Mouse (Mus musculus): Measurements from ENCODE around the gene Sirt7.

Gene Sirt7

DNA sequence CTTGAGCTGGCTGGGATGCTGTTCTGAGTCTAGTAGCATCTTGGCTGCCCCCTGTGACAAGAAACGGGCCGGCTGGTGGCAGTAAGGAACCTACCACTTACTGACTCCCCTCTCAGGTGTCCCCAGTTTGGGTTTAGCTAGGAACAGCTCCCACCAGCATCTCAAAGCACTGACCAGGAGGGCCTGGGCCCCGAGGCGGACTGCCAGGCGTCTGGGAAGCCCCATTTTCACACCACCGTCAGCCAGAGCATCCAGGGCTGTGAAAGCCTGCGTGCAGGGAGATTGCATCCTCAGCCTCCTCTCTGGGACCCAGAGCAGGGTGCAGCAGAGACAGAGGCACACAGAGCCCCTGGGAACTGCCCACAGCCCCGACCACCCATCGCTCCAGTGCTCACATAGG, 16.2 kb upstream of the Sirt7 start:
- WGBS = 78% methylated on average over 9 of the region's 9 CpGs

GRCm38 (mm10) chr11:120634810-120635209, 9.8 kb upstream of the Sirt7 start:
- WGBS = 83% methylated on average over 5 of the region's 5 CpGs

- WGBS = 10% methylated on average over 58 of the region's 58 CpGs
Observed at GRCm38 (mm10) chr11:120633520-120634343, 8.7 kb upstream of the Sirt7 start, which contains the start of gene Mafg. TSS of gene Mafg (minus strand) at chr11:120633600.

GRCm38 (mm10) chr11:120632559-120633519, 7.8 kb upstream of the Sirt7 start:
- under 1% methylated on average over 114 of the region's 116 CpGs for WGBS

DNA sequence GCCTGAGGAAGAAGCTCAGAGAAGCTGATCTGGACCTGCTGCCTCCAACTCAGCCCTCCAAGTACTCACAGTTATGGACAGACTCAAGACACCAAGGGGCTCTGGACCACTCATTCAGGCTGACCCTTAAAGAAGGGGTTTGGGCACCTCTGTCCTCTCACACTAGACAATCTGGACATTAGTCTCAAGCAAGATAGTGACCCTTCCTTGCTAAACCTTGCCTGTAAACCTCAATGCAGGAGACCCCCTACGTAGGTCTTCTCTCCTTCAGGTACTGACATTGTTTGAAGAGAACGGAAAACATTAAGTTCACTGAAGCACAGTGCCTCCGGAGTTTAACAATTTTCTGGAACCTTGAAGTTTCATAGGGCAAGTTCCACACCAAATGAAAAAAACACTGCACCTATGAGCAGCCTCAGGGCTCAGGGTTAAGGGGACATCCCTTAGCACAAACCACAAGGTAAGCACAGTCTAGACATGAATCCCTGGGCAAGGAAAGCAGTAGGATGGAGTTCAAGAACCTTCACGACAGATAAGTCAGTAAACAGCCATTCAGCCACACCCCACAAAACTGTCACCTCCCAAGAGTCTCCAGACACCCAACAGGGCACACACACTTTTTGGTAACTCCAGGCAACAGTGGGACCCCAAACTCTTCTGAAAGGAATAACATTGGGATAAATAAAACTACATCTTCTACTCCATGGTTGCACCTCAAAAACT, 6.8 kb upstream of the Sirt7 start:
- WGBS = 40% methylated on average over 4 of the region's 4 CpGs

- WGBS = 33% methylated on average over 7 of the region's 7 CpGs
Observed at GRCm38 (mm10) chr11:120630881-120631725, 6.1 kb upstream of the Sirt7 start.

DNA sequence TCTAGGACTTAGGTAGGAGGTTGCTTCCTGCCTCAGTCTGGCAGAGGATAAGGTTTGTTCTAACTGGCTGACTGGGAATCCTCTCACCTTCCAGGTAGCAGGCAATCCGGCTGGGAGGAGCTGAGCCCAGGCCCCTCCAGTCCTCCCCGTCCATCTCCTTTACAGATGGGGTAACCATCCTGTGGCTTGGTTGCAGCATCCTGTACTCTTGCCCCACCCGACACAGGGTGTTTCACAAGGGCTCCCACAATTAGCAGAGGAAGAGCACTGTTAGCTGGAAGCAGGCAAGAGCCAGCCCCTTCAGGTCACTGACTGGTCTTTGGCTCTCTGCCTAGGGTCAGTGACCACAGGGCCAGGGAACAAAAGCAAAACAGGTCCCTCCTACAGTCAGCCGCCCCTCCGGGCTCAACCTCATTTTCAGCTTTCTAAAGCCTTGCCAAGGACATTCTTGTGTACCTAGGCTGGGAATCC, 5.4 kb upstream of the Sirt7 start:
- 37% methylated on average over 5 of the region's 5 CpGs for WGBS

DNA sequence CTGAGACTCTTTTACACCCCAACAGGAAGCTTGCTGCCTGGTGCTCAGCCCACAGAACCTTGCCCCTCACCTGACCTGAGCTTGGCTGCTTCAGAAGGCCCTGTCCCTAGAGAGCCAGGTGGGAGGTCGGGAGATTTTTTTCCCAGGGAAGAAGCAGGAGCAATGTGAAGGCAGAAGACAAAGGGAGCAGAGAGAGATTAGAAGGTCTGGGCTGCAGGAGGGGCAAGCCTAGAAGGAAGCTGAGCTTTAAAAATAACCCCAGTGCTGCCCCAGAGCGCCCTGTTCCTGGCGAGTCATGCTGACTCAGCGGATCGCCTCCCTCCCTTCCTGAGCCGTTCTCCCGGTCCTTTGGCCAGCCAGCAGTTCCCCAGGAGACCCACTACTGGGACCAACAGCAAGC, 4.9 kb upstream of the Sirt7 start:
- 35% methylated on average over 7 of the region's 7 CpGs for WGBS

DNA sequence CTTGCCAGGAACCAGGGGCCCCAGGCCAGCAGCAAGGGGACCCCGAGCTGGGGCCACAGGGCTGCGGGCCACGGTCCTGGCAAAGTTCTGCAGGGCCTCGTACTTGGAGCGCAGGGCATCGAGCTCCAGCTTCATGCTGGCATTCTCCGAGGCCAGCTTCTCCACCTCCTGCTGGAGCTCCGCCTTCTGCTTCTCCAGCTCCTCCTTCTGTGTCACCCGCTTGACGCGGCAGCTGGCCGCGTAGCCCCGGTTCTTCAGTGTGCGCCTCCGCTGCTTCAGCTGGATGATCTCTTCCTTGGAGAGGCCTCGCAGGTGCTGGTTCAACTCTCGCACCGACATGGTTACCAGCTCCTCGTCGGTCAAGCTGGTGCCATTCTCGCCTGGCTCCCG, 4.3 kb upstream of the Sirt7 start:
- 72% methylated on average over 23 of the region's 23 CpGs for WGBS

DNA sequence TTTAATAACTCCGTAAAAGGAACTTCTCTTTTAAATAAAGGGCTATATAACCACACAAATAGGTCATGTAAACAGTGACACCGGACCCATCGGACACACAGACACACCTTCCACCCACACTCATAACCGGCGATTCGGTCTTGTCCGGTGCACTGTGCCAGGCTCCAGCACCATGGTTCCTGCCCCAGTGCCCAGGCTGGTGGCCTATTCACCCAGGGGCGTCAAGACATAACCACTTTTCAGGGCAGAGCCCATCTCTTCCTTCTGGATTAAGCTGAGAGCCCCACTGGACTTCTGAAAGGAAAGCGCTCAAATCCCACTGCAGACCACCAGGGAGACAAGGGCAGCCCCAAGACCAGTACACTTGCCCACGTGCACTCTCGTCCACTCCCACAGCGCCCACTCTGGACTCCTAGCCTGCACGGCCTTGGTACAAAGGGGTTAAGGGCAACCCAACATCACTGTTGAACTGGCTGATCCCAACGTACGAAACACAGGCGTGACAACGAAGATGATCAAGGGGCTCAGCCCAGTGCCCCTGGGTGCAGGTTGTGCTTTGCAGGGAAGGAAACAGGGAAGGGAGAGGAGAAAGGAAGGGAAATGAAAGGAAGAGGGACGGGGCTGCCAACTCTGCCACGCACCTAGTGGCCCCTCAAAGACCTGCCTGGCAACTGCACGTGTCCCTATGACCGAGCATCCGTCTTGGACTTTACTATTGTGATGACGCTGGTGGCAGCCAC, 3.7 kb upstream of the Sirt7 start:
- 90% methylated on average over 23 of the region's 23 CpGs for WGBS

DNA sequence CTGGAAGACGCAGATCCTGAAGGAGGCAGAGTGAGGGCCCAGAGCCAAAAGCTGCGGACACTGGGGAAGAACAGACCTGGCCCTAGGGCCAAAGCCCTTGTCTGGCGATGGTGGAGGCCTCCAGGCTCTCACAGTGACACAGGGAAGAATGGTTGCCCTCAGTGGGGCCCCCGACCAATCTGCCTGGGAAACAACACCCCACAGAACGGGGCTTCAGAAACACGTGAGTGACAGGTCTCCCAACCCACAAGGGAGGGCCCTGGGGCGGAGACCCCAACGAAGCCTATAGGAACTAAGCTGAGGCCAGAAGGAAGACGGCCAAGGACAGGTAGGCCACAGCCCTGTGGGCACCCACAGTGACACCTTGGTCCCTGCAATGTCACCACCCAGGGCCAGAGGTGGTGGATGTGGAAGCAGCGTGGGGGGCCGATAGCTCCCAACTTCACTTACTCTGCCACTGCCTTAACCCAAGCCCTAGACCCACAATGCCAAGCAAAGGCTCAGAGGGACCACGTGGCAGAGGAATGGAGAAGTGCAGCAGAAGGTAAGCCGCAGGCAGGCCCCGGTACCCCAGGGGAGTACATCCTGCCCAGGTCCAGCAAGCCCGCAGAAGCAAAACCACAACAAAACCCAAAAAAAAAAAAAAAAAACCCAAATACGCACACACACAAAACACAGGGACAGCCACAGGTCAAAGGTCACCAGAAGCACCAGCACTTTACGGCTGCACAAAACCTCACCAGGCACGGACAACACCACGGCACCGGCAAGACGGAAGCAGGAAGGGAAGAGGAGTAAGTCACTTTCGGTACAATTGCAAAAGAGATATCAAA, 2.6 kb upstream of the Sirt7 start:
- WGBS = 78% methylated on average over 22 of the region's 22 CpGs

DNA sequence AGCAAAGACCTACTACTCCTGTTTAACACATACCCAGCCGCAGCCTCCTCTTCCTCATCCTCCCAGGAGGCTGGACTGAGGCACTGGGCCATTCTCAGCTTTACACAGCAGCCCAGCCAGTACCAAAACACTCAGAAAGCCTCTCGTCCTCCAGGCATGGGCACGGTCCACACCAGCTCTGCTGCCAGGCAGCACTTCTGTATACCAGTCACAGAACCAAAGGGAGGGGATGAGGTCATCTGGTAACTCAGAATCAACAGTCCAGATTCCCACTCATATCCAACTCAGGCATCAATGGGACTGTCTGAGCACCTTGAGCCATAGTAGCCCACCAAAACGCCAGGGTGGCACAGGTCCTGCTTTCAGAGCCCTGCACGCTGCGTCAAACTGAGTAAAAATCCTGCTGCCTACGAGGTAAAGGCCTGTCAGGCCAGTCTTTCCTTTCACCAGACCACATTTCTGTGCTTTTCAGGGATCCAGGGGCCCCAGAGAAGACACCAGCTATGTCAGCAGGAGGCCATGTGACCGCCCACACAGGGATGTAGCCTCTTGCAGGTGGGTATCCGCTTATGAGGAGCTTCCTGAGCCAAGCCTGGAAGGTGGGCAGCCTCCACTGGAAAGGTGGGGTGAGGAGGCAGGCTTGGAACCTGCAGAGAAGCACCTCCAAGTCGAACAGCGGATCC, 1.9 kb upstream of the Sirt7 start:
- 73% methylated on average over 11 of the region's 11 CpGs for WGBS

- under 1% methylated on average over 53 of the region's 53 CpGs for WGBS
Observed at GRCm38 (mm10) chr11:120624680-120625111, 344 bp downstream of the Sirt7 start.

GRCm38 (mm10) chr11:120623961-120624679, 920 bp downstream of the Sirt7 start:
- 13% methylated on average over 27 of the region's 30 CpGs for WGBS

GRCm38 (mm10) chr11:120622805-120623204, 2.2 kb downstream of the Sirt7 start:
- WGBS = 89% methylated on average over 6 of the region's 6 CpGs

DNA sequence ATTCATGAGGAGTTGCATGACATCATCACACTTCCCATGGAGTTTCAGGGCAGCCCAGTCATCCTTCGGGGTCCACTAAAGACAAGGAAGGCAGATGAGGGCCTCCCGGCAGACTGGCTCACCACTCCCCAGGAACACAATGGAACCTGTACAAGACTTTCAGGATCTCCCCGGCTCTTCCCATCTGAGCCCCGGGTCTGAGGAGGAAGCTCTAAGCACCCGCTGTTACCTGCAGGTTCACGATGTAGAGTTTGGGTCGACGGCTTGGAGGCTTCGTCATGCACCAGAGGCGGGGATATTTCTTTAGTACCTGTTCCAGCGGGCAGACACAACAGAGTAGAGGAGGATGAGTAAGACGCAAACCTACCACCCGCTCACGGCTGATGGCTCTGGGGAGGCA, 4.8 kb downstream of the Sirt7 start:
- WGBS = 90% methylated on average over 14 of the region's 14 CpGs

DNA sequence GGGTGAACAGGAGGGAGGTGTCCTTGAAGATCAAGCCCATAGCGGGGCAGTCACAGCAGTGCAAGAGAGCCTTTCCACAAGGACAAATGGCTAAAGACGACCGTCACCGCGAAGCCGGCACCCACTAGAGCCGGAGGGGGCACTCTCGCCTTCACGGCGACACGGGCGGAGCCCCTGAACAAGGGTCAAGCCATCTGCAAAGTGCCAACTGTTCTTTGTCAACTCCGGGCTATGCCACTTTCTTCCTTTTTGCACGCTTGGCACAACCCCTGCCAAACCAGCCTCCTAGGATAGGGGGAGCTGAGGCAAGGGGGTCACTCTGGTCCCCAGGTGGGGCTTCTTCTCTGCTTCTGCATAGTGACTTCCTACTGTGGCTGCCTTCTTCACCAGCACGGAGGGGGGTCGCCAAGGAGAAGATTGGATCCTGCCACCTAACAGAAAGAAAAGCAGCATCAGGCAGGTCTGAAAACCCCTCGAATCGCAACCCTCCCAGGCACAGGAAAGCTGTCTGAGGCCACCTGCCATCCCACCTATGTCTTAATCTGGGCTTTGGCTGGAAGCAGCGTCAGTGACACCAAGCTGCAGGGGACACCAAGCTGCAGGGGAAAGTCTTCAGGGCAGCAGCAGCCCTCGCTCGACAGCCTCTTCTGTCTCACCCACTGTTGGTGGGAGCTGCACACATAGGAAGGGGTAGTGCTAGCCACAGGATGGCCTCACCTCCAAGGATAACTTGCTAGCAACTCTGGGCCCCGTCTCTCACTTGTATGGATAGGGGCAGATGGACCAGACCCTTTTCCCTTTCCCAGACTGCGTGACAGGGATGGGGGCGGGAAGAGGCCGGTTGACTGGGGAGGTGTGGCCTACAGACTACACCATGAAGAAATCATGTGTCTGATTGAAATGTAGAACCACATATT, 6.2 kb downstream of the Sirt7 start:
- 91% methylated on average over 25 of the region's 25 CpGs for WGBS
